Mouse (Mus musculus): ENCODE measurements around the gene Cib1. TPM values are rescaled to one million over a fixed set of nuclear protein-coding genes. Genes with fewer than 3 reads are reported as not detected.

Cib1 gene
- polyA plus RNA-seq, 1 experiment: 344 TPM

DNA sequence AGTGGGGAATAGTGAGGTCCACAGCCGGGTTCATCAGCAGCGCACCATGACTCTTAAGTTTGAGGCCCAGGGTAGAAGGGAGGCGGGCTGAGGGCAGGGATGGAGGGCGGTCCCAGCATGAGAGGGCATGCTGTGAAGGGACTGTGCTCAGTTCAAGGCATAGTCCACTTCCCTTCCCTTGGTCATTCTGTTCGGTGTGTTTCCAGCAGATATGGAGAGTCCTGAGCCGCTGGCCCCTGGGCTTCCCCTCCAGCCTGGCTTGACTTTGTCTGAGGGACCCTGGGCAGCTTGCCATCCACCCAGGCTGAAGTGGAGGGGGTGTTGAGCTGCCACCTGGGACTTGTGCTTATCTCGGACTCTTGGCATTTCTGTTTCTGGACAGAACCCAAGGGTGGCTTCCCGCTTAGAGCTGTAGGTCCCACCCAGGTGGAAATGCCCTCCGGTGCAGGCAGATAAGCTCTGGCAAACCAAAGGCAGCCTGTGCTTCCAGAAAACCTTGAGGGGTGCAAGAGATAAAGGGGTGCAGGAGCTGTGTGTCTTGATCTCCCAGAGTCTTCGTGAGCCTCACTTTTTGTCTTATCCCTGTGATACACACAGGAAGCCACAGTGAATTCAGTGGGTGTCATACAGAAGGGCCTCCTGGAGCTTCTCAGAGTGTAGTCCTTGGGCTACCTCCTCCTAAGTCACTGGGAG is 23.7 kb downstream of the Cib1 start:
- peak overlapping the region; percentile 67; the same call in 1 of the 2 replicates for H3K27ac ChIP-seq (ENCODE audit: insufficient read depth, low read depth, low read length)
- no peak overlapping the region for H3K4me3 ChIP-seq (ENCODE audit: insufficient read depth, low read depth, low read length)
- 20% methylated on average over 10 of the region's 10 CpGs for WGBS
- no peaks in the 10 kb centered on the region for H3K36me3 ChIP-seq (ENCODE audit: control insufficient read depth, insufficient read depth, low read length)
- TF ChIP-seq CTCF (conservative IDR thresholded peaks at IDR 0.05; ENCODE audit: insufficient read depth, insufficient read length, low read depth, low read length) (no peak), POLR2A (IDR thresholded peaks at IDR 0.05; ENCODE audit: low read depth, low read length) (no peak)
- H3K4me1 ChIP-seq (ENCODE audit: control insufficient read depth, insufficient read depth, low read length): peaks cover 50% of the 10 kb centered on the region
- H3K27me3 ChIP-seq (replicated peaks; ENCODE audit: control insufficient read depth, insufficient read depth, low read length): no peaks in the 10 kb centered on the region
- DNase-seq: peak; percentile 76

DNA sequence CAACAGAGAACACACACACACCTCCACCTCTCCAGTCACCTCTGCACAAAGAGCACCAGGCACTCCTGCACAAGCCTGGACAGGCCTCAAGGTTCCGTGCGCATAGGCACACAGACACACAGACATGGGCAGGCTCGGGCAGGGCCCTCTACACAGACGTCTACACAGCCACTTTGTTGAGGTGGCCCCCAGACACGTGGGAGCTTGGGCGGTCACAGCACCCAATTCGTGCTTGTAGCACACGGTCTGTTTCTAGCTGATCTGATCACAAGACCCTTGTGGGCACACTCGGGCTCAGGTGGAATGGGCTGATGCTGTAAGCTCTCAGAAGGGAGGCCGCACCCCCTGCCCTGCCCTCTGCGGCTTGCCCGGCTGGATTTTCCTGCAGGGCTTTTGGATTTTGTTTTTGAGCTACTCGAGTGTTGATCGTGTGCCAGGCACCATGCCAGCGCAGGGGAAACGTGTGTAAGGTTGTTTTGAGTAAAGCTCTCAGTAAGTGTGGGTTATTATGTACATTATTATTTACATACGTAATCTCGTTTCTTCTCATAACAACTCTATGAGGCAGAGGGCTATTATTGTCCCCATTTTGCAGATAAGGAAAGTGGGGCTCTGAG is 24.5 kb downstream of the Cib1 start:
- Histone ChIP-seq H3K36me3 (ENCODE audit: control insufficient read depth, insufficient read depth, low read length) (no peaks in the 10 kb centered on the region), H3K4me3 (ENCODE audit: insufficient read depth, low read depth, low read length) (no peak overlapping the region), H3K27ac (ENCODE audit: insufficient read depth, low read depth, low read length) (peak overlapping the region; percentile 67), H3K27me3 (replicated peaks; ENCODE audit: control insufficient read depth, insufficient read depth, low read length) (no peaks in the 10 kb centered on the region), H3K4me1 (ENCODE audit: control insufficient read depth, insufficient read depth, low read length) (peaks cover 54% of the 10 kb centered on the region)
- WGBS: 50% methylated on average over 18 of the region's 18 CpGs
- TF ChIP-seq POLR2A (IDR thresholded peaks at IDR 0.05; ENCODE audit: low read depth, low read length) (no peak), CTCF (conservative IDR thresholded peaks at IDR 0.05; ENCODE audit: insufficient read depth, insufficient read length, low read depth, low read length) (no peak)
- peak; percentile 62 for DNase-seq

- peak; percentile 87 for DNase-seq
- TF ChIP-seq CTCF (conservative IDR thresholded peaks at IDR 0.05; ENCODE audit: insufficient read depth, insufficient read length, low read depth, low read length): no peak
- no peak for TF ChIP-seq POLR2A (IDR thresholded peaks at IDR 0.05; ENCODE audit: low read depth, low read length)
- peak overlapping the region; percentile 67 for H3K27ac ChIP-seq (ENCODE audit: insufficient read depth, low read depth, low read length)
- WGBS: 34% methylated on average over 3 of the region's 3 CpGs
- H3K36me3 ChIP-seq (ENCODE audit: control insufficient read depth, insufficient read depth, low read length): no peaks in the 10 kb centered on the region
- peaks cover 59% of the 10 kb centered on the region for H3K4me1 ChIP-seq (ENCODE audit: control insufficient read depth, insufficient read depth, low read length)
- no peak overlapping the region for H3K4me3 ChIP-seq (ENCODE audit: insufficient read depth, low read depth, low read length)
- no peaks in the 10 kb centered on the region for H3K27me3 ChIP-seq (replicated peaks; ENCODE audit: control insufficient read depth, insufficient read depth, low read length)
Observed at GRCm38 (mm10) chr7:80207314-80207731, 25.3 kb downstream of the Cib1 start.

- Histone ChIP-seq H3K4me1 (ENCODE audit: control insufficient read depth, insufficient read depth, low read length) (peaks cover 70% of the 10 kb centered on the region), H3K27ac (ENCODE audit: insufficient read depth, low read depth, low read length) (peak overlapping the region; percentile 67), H3K36me3 (ENCODE audit: control insufficient read depth, insufficient read depth, low read length) (no peaks in the 10 kb centered on the region), H3K27me3 (replicated peaks; ENCODE audit: control insufficient read depth, insufficient read depth, low read length) (no peaks in the 10 kb centered on the region), H3K4me3 (ENCODE audit: insufficient read depth, low read depth, low read length) (no peak overlapping the region)
- TF ChIP-seq POLR2A (IDR thresholded peaks at IDR 0.05; ENCODE audit: low read depth, low read length) (no peak), CTCF (conservative IDR thresholded peaks at IDR 0.05; ENCODE audit: insufficient read depth, insufficient read length, low read depth, low read length) (no peak)
- no peak for DNase-seq
- 70% methylated on average over 12 of the region's 12 CpGs for WGBS
Observed at GRCm38 (mm10) chr7:80205705-80206589, 26.7 kb downstream of the Cib1 start.

DNA sequence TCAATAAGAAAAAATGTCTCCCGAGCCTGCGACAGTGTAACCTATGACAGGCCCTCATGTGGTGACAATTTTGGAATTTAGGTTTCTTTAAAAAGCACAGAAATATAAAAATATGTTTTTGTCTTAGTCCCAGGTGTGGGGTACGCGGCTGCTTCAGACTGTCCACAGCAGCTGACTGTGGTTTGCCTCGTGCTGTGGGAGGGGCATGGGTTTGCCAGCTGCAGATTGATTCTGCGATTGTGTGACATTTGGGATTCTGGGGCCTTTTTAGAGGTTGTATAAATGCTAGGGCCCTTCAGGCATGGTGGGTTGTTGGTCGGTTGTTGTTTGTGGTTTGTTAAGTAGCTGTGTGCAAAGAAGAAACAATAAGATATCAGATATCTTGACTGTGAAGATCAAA is 27.7 kb downstream of the Cib1 start:
- no peaks in the 10 kb centered on the region for H3K27me3 ChIP-seq (replicated peaks; ENCODE audit: control insufficient read depth, insufficient read depth, low read length)
- H3K4me3 ChIP-seq (ENCODE audit: insufficient read depth, low read depth, low read length): no peak overlapping the region
- TF ChIP-seq CTCF (conservative IDR thresholded peaks at IDR 0.05; ENCODE audit: insufficient read depth, insufficient read length, low read depth, low read length) (no peak), POLR2A (IDR thresholded peaks at IDR 0.05; ENCODE audit: low read depth, low read length) (no peak)
- WGBS: 76% methylated on average over 7 of the region's 7 CpGs
- no peak overlapping the region for H3K27ac ChIP-seq (ENCODE audit: insufficient read depth, low read depth, low read length)
- peaks cover 71% of the 10 kb centered on the region for H3K4me1 ChIP-seq (ENCODE audit: control insufficient read depth, insufficient read depth, low read length)
- no peak for DNase-seq
- H3K36me3 ChIP-seq (ENCODE audit: control insufficient read depth, insufficient read depth, low read length): no peaks in the 10 kb centered on the region

- whole genome bisulfite sequencing: 53% methylated on average over 4 of the region's 4 CpGs
- H3K27ac ChIP-seq (ENCODE audit: insufficient read depth, low read depth, low read length): no peak overlapping the region
- TF ChIP-seq POLR2A (IDR thresholded peaks at IDR 0.05; ENCODE audit: low read depth, low read length) (no peak), CTCF (conservative IDR thresholded peaks at IDR 0.05; ENCODE audit: insufficient read depth, insufficient read length, low read depth, low read length) (no peak)
Observed at GRCm38 (mm10) chr7:80204362-80204761, 28.3 kb downstream of the Cib1 start.

More at GRCm38 (mm10) chr7:80204362-80204761, 28.3 kb downstream of the Cib1 start:
- Histone ChIP-seq H3K27me3 (replicated peaks; ENCODE audit: control insufficient read depth, insufficient read depth, low read length) (no peaks in the 10 kb centered on the region), H3K4me3 (ENCODE audit: insufficient read depth, low read depth, low read length) (no peak overlapping the region), H3K36me3 (ENCODE audit: control insufficient read depth, insufficient read depth, low read length) (no peaks in the 10 kb centered on the region), H3K4me1 (ENCODE audit: control insufficient read depth, insufficient read depth, low read length) (peaks cover 71% of the 10 kb centered on the region)
- DNase-seq: no peak

Data from kidney, adult 2 months (tissue).